Mouse (Mus musculus) liver, postnatal 0 days (tissue): Measurements from ENCODE around the gene Tmem120b.

Source experiments
- CTCF ChIP-seq: sonication (generic); IDR thresholded peaks from 2 replicates; pipeline ENCODE4 v1.5.1; 2016; ENCODE audit warnings: antibody characterized with exemption, low read depth
- EP300 ChIP-seq: IDR thresholded peaks from 2 replicates; pipeline ENCODE4 v1.6.1; 2016; ENCODE audit warnings: antibody characterized with exemption, low read depth, mild to moderate bottlenecking

DNA sequence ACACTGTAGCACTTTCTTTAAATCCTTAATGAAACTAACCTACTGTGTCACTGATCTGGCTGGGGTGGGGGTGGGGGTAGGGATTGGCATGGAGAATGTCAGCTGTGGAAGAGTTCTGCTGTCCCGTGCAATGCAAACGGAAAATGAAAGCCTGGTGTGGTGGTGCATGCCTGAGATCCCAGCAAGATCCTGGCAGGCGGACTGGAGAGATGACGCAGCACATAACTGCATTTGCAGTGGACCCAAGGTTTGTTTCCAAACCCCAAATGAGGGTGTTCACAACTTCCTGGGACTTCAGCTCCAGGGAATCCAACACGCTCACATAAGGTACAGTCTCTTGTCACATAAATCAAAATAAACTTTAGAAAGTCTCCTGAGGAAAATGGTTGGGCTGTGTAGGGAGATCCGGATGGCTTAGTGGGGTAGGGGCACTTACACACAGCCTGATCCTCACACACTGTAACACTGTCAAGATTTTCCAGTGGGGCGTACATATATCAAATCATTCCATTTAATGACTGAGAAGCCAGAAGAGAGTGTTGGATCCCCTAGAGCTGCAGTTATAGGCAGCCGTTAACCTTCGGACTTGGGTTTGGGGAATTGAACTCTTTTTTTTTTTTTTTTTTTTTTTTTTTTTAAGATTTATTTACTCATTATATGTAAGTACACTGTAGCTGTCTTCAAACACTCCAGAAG is 7.4 kb upstream of the Tmem120b start:
- TF ChIP-seq CTCF (no peak), EP300 (no peak)
